Mouse (Mus musculus) intestine, postnatal 0 days (tissue): ENCODE results near the gene Fat4. TPM values are rescaled to one million over a fixed set of nuclear protein-coding genes. Genes with fewer than 3 reads are reported as not detected.

Experiments
- ATAC-seq: fragments of 200-750 bp; cut with Nextera tagmentation; 2 replicates; pipeline ENCODE4 v1.8.0; 2017; ENCODE audit warnings: mild to moderate bottlenecking, moderate TSS enrichment, moderate library complexity
- H3K27ac ChIP-seq: fragments of 300-500 bp; sonication (generic); 2 replicates; pipeline ENCODE4 v1.5.1; 2014; ENCODE audit warnings: mild to moderate bottlenecking, low read depth, low read length, moderate library complexity
- H3K27me3 ChIP-seq: fragments of 300-500 bp; sonication (generic); replicated peaks from 2 replicates; pipeline ENCODE4 v1.6.1; 2014; ENCODE audit warnings: low read length, mixed read lengths; ENCODE audit not compliant: control insufficient read depth, insufficient read depth
- H3K36me3 ChIP-seq: fragments of 300-500 bp; sonication (generic); 2 replicates; pipeline ENCODE4 v1.6.1; 2014; ENCODE audit warnings: mild to moderate bottlenecking, moderate library complexity; ENCODE audit not compliant: control insufficient read depth, insufficient read depth
- H3K4me1 ChIP-seq: fragments of 300-500 bp; sonication (generic); replicated peaks from 2 replicates; pipeline ENCODE4 v1.6.1; 2014; ENCODE audit warnings: antibody characterized with exemption, low read length, mixed read lengths; ENCODE audit not compliant: control insufficient read depth, insufficient read depth
- H3K4me2 ChIP-seq: fragments of 300-500 bp; sonication (generic); replicated peaks from 2 replicates; pipeline ENCODE4 v1.6.1; 2014; ENCODE audit warnings: low read depth, mild to moderate bottlenecking, moderate library complexity
- H3K4me3 ChIP-seq: fragments of 300-500 bp; sonication (generic); 2 replicates; pipeline ENCODE4 v1.5.1; 2014; ENCODE audit warnings: low read depth, low read length
- H3K9ac ChIP-seq: fragments of 300-500 bp; sonication (generic); 2 replicates; pipeline ENCODE4 v1.6.1; 2014; ENCODE audit warnings: mild to moderate bottlenecking, low read depth, low read length
- H3K9me3 ChIP-seq: fragments of 300-500 bp; sonication (generic); 2 replicates; pipeline ENCODE4 v1.6.1; 2016; ENCODE audit warnings: mixed run types; ENCODE audit not compliant: control insufficient read depth
- CTCF ChIP-seq: sonication (generic); IDR thresholded peaks from 2 replicates; pipeline ENCODE4 v1.5.1; 2016; ENCODE audit warnings: low read depth, mild to moderate bottlenecking, control low read depth, antibody characterized with exemption, moderate library complexity
- WGBS: fragments of 180-500 bp; shearing (Covaris S2); extraction: QIAGEN DNeasy Blood & Tissue Kit; methylation state at CpG from one replicate; pipeline ENCODE4 v1.1.7; 2014; 5-methylcytosine and 5-hydroxymethylcytosine counted together
- polyA plus RNA-seq: library from polyadenylated mRNA; unstranded; fragments of >200 nt; fragmentation: Nextera tagmentation; extraction: Ambion mirVana; gene quantifications from 2 replicates; pipeline ENCODE4 v1.2.1, GENCODE M21; 2015

Fat4 gene
- polyA plus RNA-seq, 1 experiment from 2014 or later, result 2.8 TPM

- Histone ChIP-seq H3K4me2 (no peak overlapping the region), H3K36me3 (no peaks in the 10 kb centered on the region), H3K4me3 (no peak overlapping the region), H3K27ac (no peak overlapping the region), H3K9ac (no peak overlapping the region), H3K27me3 (no peaks in the 10 kb centered on the region), H3K9me3 (no peaks in the 10 kb centered on the region), H3K4me1 (no peaks in the 10 kb centered on the region)
- 65% methylated on average over 11 of the region's 11 CpGs for WGBS
- ATAC-seq, result no peak
- TF ChIP-seq CTCF, result no peak
Measured at GRCm38 (mm10) chr3:38913488-38914105, 26.9 kb downstream of the Fat4 start.

- no peak overlapping the region for H3K9ac ChIP-seq
- no peak overlapping the region for H3K4me2 ChIP-seq
- TF ChIP-seq CTCF, result no peak
- no peaks in the 10 kb centered on the region for H3K27me3 ChIP-seq
- H3K36me3 ChIP-seq, result no peaks in the 10 kb centered on the region
- no peaks in the 10 kb centered on the region for H3K9me3 ChIP-seq
- H3K27ac ChIP-seq, result no peak overlapping the region
- ATAC-seq, result no peak
- no peaks in the 10 kb centered on the region for H3K4me1 ChIP-seq
- no peak overlapping the region for H3K4me3 ChIP-seq
- 65% methylated on average over 2 of the region's 2 CpGs for WGBS
Measured at GRCm38 (mm10) chr3:38918926-38919325, 32.2 kb downstream of the Fat4 start.

DNA sequence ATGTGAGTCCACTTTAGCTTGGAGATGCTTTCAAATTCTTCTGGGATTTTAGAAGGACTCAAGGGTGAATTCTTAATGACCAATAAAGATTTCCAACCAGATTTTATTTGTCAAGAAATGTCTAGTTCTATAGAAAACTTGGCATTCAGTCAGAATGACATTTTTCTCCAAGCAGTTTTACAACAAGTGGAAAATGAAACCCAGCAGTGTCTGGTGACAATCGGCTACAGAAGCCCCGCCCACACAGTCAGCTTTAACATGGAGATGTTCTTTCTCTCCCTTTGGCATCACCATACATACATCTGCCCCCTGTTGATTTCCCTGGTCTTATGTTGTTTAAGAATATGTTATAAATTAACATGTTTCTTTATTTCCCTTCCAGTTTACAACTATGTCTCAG is 34.3 kb downstream of the Fat4 start:
- Histone ChIP-seq H3K9me3 (no peaks in the 10 kb centered on the region), H3K9ac (no peak overlapping the region), H3K36me3 (no peaks in the 10 kb centered on the region), H3K27ac (no peak overlapping the region), H3K4me3 (no peak overlapping the region), H3K4me1 (no peaks in the 10 kb centered on the region), H3K27me3 (no peaks in the 10 kb centered on the region), H3K4me2 (no peak overlapping the region)
- no peak for TF ChIP-seq CTCF
- ATAC-seq, result no peak
- 52% methylated on average over 2 of the region's 2 CpGs for WGBS

- Histone ChIP-seq H3K9me3 (no peaks in the 10 kb centered on the region), H3K36me3 (no peaks in the 10 kb centered on the region), H3K27ac (no peak overlapping the region), H3K4me3 (no peak overlapping the region), H3K4me1 (no peaks in the 10 kb centered on the region), H3K27me3 (no peaks in the 10 kb centered on the region), H3K9ac (no peak overlapping the region), H3K4me2 (no peak overlapping the region; the same call in 1 of the 2 replicates)
- 19% methylated on average over 7 of the region's 7 CpGs for WGBS
- no peak for TF ChIP-seq CTCF
- no peak for ATAC-seq
Measured at GRCm38 (mm10) chr3:38923251-38923686, 36.5 kb downstream of the Fat4 start.

GRCm38 (mm10) chr3:38928076-38928686 is 41.4 kb downstream of the Fat4 start:
- Histone ChIP-seq H3K4me3 (no peak overlapping the region), H3K4me1 (no peaks in the 10 kb centered on the region), H3K36me3 (no peaks in the 10 kb centered on the region), H3K27ac (no peak overlapping the region), H3K9me3 (no peaks in the 10 kb centered on the region), H3K27me3 (no peaks in the 10 kb centered on the region), H3K9ac (no peak overlapping the region), H3K4me2 (no peak overlapping the region)
- whole genome bisulfite sequencing, result 59% methylated on average over 4 of the region's 4 CpGs
- ATAC-seq, result no peak
- TF ChIP-seq CTCF, result no peak

DNA sequence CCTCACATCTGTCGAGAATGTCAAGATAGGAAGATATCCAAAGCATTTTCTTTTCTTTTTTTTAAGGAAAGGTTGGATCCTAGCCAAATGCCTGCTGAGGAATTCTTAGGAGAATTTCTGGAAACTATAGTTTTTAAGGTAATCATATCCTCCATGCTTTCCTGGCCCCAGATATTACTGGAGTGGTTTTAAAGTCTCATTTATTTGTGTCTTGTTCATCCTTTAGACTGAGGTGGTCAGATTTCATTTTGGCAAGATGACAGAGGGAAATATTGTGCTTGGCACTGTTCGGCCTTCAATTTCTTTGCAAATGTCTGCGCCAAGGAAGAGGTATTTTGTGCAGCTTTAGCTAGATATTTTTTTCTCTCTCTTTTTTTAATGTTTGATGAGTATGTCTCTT is 42.0 kb downstream of the Fat4 start:
- no peaks in the 10 kb centered on the region for H3K27me3 ChIP-seq
- H3K36me3 ChIP-seq, result no peaks in the 10 kb centered on the region
- TF ChIP-seq CTCF, result no peak
- WGBS, result 66% methylated on average over 3 of the region's 3 CpGs
- no peak overlapping the region for H3K27ac ChIP-seq
- H3K9ac ChIP-seq, result no peak overlapping the region
- no peaks in the 10 kb centered on the region for H3K9me3 ChIP-seq
- H3K4me1 ChIP-seq, result no peaks in the 10 kb centered on the region
- no peak overlapping the region for H3K4me2 ChIP-seq
- no peak for ATAC-seq
- H3K4me3 ChIP-seq, result no peak overlapping the region
